Mouse (Mus musculus) gastrocnemius, postnatal 4 days (tissue): ENCODE data around the gene Fam24b. TPM values are rescaled to one million over a fixed set of nuclear protein-coding genes. Genes with fewer than 3 reads are reported as not detected.

Source experiments
- total RNA-seq, 2 experiments: library from RNA; stranded (reverse); gene quantifications; 2 replicates each; pipeline ENCODE4 v1.2.3; 2021

Fam24b gene
- total RNA-seq, 2 experiments from 2014 or later: not detected

Other genes with a start within 250 kb of the Fam24b start
- gene 4933402N03Rik, start 183.2 kb downstream of the Fam24b start, total RNA-seq: not detected
- gene 5430419D17Rik, start 155.1 kb downstream of the Fam24b start, total RNA-seq: not detected
- gene Cuzd1, start 7.2 kb downstream of the Fam24b start, total RNA-seq: not detected
- not detected for gene Fam24a, start 4.3 kb upstream of the Fam24b start, total RNA-seq
- gene 2310057M21Rik, start 33.2 kb upstream of the Fam24b start, total RNA-seq: 10 to 100 TPM; 13.7 to 19.7 TPM
- 10 to 100 TPM; 28.5 to 34.0 TPM for gene Pstk, start 41.6 kb upstream of the Fam24b start, total RNA-seq
- gene Ikzf5, start 81.0 kb upstream of the Fam24b start, total RNA-seq: 10 to 100 TPM; 27.0 to 32.2 TPM
- 10 to 100 TPM; 76.4 to 77.9 TPM for gene Acadsb, start 81.1 kb upstream of the Fam24b start, total RNA-seq
- not detected for gene Hmx3, start 213.4 kb upstream of the Fam24b start, total RNA-seq
- not detected for gene Hmx2, start 219.3 kb upstream of the Fam24b start, total RNA-seq
- gene Bub3, start 230.7 kb upstream of the Fam24b start, total RNA-seq: 10 to 100 TPM; 46.6 to 54.8 TPM